Mouse (Mus musculus): ENCODE measurements at regions not wholly inside any gene's neighbourhood (a gene's known extent, or its start where the extent isn't known, plus 50 kb on each side); places are given as distances from the start of the nearest gene placed in this dataset.

DNA sequence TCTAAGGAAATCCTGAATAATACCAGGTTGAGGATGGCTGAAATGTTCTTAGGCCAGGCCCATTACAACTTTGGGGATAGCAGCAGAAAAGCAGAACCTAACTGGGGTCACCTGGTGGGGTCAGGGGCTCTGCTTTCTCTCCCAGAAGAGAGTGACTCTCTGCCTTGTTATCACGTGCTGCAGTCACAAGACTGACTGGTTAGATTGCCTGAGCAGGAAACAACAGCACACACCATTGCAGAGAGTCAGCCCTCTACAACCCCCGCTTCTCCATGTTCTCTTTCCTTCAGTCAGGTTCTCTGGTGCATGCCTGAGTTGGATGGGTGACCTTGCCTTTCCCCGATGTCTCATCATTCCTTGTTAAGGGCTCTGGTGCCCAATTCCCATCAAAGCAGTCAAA lies 91.2 kb upstream of the Hsd17b12 start:
- DNase-seq = no peak

- DNase-seq = no peak
Measured at GRCm38 (mm10) chr2:94246851-94247471, 89.2 kb upstream of the Hsd17b12 start.

DNA sequence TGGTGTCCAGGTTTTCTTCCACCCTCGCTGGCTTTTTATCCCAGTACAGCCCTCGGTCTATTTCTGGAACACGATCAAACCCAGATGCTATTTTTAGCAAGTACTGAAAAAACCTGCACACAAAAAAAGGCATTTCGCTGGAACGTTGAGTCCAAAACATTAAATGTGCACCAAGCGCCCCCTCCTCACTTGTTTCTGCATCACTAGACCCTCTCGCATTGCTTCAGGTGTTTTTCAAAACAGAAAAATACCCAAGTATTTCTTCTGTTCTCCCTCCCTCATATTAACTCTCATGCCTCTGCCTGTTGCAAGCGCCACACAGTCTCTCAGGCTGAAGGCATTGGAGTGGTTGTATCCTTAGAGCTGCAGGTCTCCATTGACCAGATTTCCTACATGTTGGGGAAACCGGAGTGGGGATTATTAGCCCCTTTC lies 88.4 kb upstream of the Hsd17b12 start:
- no peak for DNase-seq

GRCm38 (mm10) chr2:94245305-94245959 lies 87.7 kb upstream of the Hsd17b12 start:
- peak; percentile 86 to 89 for DNase-seq

- no peak for DNase-seq
Measured at GRCm38 (mm10) chr2:94244140-94244539, 86.4 kb upstream of the Hsd17b12 start.

GRCm38 (mm10) chr2:94243053-94243916 lies 85.5 kb upstream of the Hsd17b12 start:
- no peak for DNase-seq

- no peak for DNase-seq
Measured at GRCm38 (mm10) chr2:94242406-94243052, 84.8 kb upstream of the Hsd17b12 start.

DNA sequence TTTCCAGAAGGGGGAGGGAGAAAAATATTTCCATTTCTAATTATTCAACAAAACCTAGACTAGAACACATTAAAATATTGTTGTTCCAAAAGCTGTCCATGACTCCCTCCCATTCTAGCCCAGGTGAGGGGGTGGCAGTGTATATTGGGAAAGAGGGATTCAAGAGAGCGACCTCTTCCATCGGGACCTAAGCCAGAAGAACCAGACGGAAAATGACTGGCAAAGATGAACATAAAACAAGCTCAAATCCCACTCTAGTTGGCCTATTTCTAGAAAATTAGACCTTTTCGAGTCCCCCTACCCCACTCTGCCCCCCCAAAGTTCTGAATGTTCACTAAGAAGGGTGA lies 84.3 kb upstream of the Hsd17b12 start:
- DNase-seq = no peak

DNA sequence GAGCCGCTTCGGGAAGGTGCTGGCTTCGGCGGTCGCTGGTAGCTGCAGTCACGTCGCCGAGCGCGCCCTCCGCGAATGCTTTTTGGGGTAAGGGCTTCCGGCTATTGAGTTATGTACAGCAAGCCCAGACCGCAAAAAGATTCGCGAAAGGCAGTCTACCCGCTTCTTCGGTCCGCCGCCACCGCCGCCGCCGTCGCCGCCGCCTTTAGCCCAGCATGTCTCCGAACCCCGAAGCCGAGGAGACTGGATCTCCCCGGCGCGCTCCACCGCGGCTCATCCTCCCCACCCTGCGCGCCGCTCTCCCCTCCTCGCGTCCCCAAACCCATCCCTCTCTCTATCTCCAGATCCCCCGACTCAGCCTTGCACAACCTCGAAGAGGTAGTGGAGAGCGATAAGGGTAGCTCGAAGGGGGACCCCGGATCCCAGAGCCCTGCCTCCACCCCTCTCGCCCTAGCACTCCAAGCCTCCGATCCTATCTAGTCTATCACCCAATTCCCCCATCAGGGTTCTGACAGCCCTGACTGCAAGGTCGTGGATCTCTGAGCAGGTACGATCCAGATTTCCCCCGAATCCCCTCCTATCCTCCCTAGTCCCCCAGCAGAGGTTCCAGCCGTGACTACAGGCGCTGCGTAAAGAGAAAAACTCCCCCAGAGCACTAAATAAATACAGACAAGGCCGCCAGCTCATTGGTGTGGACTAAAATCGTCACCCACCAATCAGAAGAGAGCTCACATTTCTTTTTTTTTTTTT lies 83.7 kb upstream of the Hsd17b12 start:
- DNase-seq = no peak

DNA sequence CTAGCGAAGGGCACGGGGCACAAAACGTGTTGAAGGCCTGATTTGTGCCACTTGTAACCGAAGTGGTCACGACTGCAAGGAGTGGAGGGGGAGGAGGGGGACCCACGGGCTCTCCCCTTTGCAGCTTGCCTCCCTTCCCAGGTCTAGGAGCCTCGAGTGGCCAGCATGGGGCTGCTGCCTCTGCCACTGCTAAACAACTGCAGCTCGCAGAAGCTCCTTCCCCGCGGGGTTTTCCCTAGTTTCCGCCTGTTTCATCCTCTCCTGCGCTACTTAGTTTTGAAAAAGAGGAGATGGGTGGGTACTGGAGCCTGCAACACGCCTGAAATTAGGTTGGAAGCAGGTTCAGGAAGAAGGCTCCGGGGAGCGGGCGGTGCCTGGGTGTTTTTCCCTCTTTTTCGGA lies 82.6 kb upstream of the Hsd17b12 start:
- no peak for DNase-seq

DNA sequence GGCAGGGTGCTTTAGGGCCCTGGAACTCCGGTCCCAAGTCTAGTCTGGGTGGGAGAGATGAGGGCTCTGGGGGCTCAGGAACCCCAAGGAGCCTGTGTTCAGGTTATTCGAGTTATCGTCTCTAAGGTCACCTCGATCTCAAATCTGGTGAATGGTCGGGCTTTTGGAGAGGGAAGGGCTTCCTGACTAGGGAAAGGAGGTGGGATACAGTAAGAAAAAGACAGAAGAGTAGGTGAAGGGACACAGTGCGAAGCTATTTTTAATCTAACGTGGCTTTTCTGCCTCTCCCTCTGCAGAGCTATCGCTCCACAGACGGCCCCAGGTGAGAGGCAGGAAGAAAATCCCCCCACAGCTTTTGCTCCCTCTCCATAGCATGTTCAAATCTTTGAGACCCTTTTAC lies 81.8 kb upstream of the Hsd17b12 start:
- DNase-seq = no peak

- DNase-seq = no peak
Measured at GRCm38 (mm10) chr2:94236479-94236878, 78.7 kb upstream of the Hsd17b12 start.

DNA sequence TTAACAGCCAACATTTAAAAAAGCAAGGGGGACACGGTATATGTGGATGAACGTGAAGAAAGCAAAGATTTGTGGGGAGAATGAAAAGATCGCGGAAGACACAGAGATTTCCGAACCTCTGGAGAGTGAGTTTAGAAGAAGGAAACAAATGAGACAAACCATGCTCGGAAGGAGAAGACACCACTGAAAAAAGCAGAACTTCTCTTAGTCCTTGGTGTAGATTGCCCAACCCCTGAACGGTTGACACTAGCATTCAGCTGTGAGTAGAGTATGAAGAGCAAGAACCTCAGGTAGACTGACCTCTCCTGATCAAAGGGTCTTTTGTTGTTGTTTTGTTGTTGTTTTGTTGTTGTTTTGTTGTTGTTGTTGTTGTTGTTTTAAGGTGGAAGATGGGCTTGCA lies 75.8 kb upstream of the Hsd17b12 start:
- DNase-seq = no peak

- no peak for DNase-seq
Measured at GRCm38 (mm10) chr2:94219421-94219820, 61.7 kb upstream of the Hsd17b12 start.

GRCm38 (mm10) chr2:94217481-94217880 lies 59.7 kb upstream of the Hsd17b12 start:
- no peak for DNase-seq

DNA sequence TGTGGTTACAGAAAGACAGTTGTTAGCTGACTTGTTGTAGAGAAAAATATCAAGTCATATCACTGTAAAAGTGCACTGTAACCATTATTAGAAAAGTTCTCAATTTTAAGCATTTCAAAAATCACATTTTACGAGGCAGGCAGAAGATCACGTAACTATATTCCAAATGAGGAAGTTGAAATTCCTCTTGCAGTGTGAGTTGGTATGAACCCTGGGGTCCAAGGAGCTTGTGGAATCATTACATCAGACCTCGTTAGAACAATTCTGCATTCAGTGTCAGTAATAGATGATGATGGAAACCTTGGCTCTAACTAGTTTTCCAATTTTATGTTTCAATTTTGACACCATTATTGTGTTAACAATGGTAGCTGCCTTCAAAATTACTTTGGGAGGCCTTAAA lies 57.7 kb upstream of the Hsd17b12 start:
- no peak for DNase-seq

Data from kidney, postnatal 4 days (tissue).